Mouse (Mus musculus) cerebellum, adult 2 months (tissue): ENCODE results near the gene Chrna4.

Experiments
- CTCF ChIP-seq: fragments of 200-500 bp; IDR thresholded peaks from 2 replicates; pipeline ENCODE4 v1.5.1; 2011; ENCODE audit warnings: low read depth, mild to moderate bottlenecking, control low read depth, low read length, moderate library complexity, borderline replicate concordance; ENCODE audit not compliant: insufficient read depth
- POLR2A ChIP-seq: fragments of 200-500 bp; IDR thresholded peaks from 2 replicates; pipeline ENCODE4 v1.6.1; 2011; ENCODE audit warnings: low read length, control low read depth, borderline replicate concordance; ENCODE audit not compliant: insufficient read depth

DNA sequence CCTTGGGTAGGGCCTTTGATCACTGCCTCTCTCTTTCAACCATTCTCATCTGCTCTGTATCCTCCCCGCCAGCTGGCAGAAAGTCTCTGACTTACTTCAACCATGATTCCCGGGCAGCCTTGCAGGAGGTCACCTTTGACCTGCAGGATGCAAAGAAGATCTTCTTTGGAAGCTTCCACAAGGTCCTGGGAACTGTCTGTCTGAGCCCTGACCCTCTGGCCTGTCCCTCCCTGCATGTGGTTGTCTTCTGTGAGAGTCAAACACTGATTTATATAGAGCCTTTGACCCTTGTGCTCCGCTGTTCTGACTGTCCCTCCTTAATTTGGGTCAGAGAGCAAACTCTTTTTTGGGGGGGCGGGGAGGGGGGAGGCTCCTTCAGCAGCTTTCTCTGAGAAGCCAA lies 36.3 kb downstream of the Chrna4 start:
- TF ChIP-seq CTCF (no peak), POLR2A (no peak)
